Mouse (Mus musculus) intestine, embryonic 16.5 days (tissue): ENCODE measurements around the gene Camk1g. TPM values are rescaled to one million over a fixed set of nuclear protein-coding genes. Genes with fewer than 3 reads are reported as not detected.

Source experiments
- ATAC-seq: fragments of 200-750 bp; cut with Nextera tagmentation; 2 replicates; pipeline ENCODE4 v1.8.0; 2017; ENCODE audit warnings: moderate TSS enrichment, moderate library complexity
- H3K27ac ChIP-seq: fragments of 300-500 bp; sonication (generic); 2 replicates; pipeline ENCODE4 v1.5.1; 2014; ENCODE audit warnings: mild to moderate bottlenecking, low read length
- H3K27me3 ChIP-seq: fragments of 300-500 bp; sonication (generic); replicated peaks from 2 replicates; pipeline ENCODE4 v1.6.1; 2014; ENCODE audit warnings: low read length, control low read depth, mixed read lengths; ENCODE audit not compliant: control insufficient read depth, insufficient read depth
- H3K36me3 ChIP-seq: fragments of 300-500 bp; sonication (generic); 2 replicates; pipeline ENCODE4 v1.6.1; 2014; ENCODE audit warnings: low read length, control low read depth; ENCODE audit not compliant: control insufficient read depth, insufficient read depth
- H3K4me1 ChIP-seq: fragments of 300-500 bp; sonication (generic); 2 replicates; pipeline ENCODE4 v1.6.1; 2014; ENCODE audit warnings: low read length, control low read depth, mixed read lengths; ENCODE audit not compliant: control insufficient read depth, insufficient read depth
- H3K4me2 ChIP-seq: fragments of 300-500 bp; sonication (generic); 2 replicates; pipeline ENCODE4 v1.6.1; 2014; ENCODE audit warnings: low read depth, low read length, control low read depth
- H3K4me3 ChIP-seq: fragments of 300-500 bp; sonication (generic); 2 replicates; pipeline ENCODE4 v1.5.1; 2014; ENCODE audit warnings: mild to moderate bottlenecking, low read length
- H3K9ac ChIP-seq: fragments of 300-500 bp; sonication (generic); 2 replicates; pipeline ENCODE4 v1.6.1; 2014; ENCODE audit warnings: low read depth, low read length
- H3K9me3 ChIP-seq: fragments of 300-500 bp; sonication (generic); 2 replicates; pipeline ENCODE4 v1.6.1; 2016; ENCODE audit warnings: low read length, control low read depth; ENCODE audit not compliant: control insufficient read depth
- WGBS: fragments of 180-500 bp; shearing (Covaris S2); extraction: QIAGEN DNeasy Blood & Tissue Kit; methylation state at CpG from one replicate; pipeline ENCODE4 v1.1.7; 2014; 5-methylcytosine and 5-hydroxymethylcytosine counted together
- polyA plus RNA-seq: library from polyadenylated mRNA; unstranded; fragments of >200 nt; fragmentation: Nextera tagmentation; extraction: Ambion mirVana; gene quantifications from 2 replicates; pipeline ENCODE4 v1.2.1, GENCODE M21; 2015

The Camk1g gene
- polyA plus RNA-seq, 1 experiment from 2014 or later: 4.7 TPM

DNA sequence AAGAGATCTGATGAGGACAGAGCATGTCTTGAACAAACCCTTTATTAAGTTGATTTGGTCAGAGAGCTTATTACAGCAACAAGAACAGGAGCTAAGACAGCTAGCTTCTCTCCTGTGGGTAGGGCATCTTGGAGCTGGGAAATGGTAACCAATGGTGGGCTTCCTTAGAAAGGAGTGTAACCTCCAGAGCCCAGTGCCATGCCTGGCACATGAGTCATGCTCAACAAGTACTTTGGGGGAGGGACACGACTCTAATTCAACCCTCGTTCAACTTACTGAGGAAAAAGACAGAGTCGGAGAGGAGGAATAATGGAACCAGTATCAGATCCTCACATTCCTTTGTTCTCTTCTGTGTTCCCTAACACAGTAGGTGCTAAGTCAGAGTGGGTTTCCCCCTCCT is 50.4 kb downstream of the Camk1g start:
- Histone ChIP-seq H3K27ac (no peak overlapping the region), H3K4me2 (no peak overlapping the region), H3K36me3 (no peaks in the 10 kb centered on the region), H3K4me1 (peaks cover 10% of the 10 kb centered on the region; the same call in 1 of the 2 replicates), H3K9ac (no peak overlapping the region), H3K4me3 (no peak overlapping the region), H3K9me3 (no peaks in the 10 kb centered on the region), H3K27me3 (no peaks in the 10 kb centered on the region)
- ATAC-seq: no peak
- 71% methylated on average over 3 of the region's 3 CpGs for whole genome bisulfite sequencing

DNA sequence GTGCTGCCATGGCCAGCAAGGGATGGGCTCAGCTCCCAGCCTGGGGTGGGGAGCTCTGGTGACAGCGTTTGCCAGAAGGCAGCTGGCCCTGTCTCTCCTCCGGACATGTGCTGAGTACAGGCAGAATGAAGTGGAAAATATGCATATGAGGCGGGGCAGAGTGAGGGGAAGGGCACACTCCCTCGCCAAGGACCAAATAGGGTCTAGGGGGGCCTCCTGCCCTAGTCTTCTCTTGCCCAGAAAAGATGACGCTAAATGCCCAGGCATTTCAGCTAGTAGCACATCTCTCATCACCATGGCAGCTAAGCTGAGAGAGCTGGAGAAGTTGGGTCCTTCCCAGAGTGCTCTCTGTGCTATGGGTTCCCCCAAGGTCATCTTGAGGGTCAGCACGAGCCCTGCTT is 52.9 kb downstream of the Camk1g start:
- 41% methylated on average over 6 of the region's 6 CpGs for WGBS
- Histone ChIP-seq H3K27me3 (no peaks in the 10 kb centered on the region), H3K9ac (no peak overlapping the region), H3K36me3 (no peaks in the 10 kb centered on the region), H3K4me2 (no peak overlapping the region), H3K4me3 (no peak overlapping the region), H3K9me3 (no peaks in the 10 kb centered on the region), H3K4me1 (peaks cover 10% of the 10 kb centered on the region; the same call in 1 of the 2 replicates), H3K27ac (peak overlapping the region; percentile 57)
- peak; percentile 63 for ATAC-seq

DNA sequence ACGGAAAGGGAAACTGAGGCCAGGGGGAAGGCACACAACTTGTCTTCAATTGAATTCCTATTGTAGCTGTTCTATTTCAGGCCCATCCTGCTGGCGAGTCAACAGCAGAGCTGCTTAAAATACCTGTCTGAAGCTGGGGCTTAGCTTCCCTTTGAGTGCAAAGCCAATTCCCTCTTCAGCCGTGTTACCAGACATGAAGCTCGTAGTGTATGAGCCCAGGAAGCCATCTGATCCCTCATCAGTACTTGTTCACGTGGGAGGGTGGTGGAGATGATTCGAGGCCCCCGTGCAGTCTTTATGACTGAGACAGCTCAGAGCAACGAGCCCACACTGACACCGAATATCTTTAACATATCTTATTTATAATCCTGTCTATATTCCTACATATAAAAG is 53.7 kb downstream of the Camk1g start:
- 67% methylated on average over 9 of the region's 9 CpGs for WGBS
- H3K9ac ChIP-seq: no peak overlapping the region
- H3K27ac ChIP-seq: peak overlapping the region; percentile 84
- H3K36me3 ChIP-seq: no peaks in the 10 kb centered on the region
- H3K9me3 ChIP-seq: no peaks in the 10 kb centered on the region
- no peaks in the 10 kb centered on the region for H3K27me3 ChIP-seq
- no peak overlapping the region for H3K4me2 ChIP-seq
- H3K4me1 ChIP-seq: peaks cover 14% of the 10 kb centered on the region; the same call in 1 of the 2 replicates
- no peak overlapping the region for H3K4me3 ChIP-seq
- ATAC-seq: peak; percentile 9; the same call in 1 of the 2 replicates

DNA sequence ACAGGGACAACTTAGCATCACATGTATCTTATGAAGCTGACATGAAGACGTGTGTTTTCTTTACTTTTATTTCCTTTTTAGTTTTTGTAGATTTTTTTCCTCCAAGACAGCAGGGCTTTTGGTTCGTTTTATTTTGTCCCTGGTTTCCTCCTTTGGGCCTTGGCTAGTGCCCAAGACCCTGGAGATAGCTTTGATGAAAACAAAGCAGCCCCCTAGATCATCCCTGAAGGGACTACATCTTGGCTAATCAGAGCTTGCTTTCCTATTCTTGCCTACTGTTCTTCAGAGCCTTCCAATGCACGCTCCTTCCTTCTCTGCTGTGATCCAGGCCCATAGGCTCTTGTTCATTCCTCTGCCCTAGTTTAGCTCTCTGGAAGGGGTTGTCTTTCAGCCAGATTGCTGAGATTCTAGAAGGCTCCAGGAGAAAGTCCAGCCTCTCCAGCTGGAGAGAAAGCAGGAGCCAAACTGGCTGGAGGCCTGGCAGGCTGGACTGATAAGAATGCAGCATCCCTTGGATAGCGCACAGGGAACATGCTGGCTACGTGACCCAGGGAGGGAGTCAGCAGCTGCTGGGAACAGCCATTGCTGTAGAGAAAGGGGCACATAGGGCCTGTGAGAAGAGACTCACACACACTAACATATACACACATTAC is 54.3 kb downstream of the Camk1g start:
- no peak overlapping the region for H3K4me3 ChIP-seq
- H3K27me3 ChIP-seq: no peaks in the 10 kb centered on the region
- H3K36me3 ChIP-seq: no peaks in the 10 kb centered on the region
- 51% methylated on average over 5 of the region's 5 CpGs for WGBS
- H3K27ac ChIP-seq: peak overlapping the region; percentile 84
- H3K9ac ChIP-seq: no peak overlapping the region
- no peak overlapping the region for H3K4me2 ChIP-seq
- peak; percentile 90 for ATAC-seq
- H3K4me1 ChIP-seq: peaks cover 14% of the 10 kb centered on the region; the same call in 1 of the 2 replicates
- H3K9me3 ChIP-seq: no peaks in the 10 kb centered on the region

DNA sequence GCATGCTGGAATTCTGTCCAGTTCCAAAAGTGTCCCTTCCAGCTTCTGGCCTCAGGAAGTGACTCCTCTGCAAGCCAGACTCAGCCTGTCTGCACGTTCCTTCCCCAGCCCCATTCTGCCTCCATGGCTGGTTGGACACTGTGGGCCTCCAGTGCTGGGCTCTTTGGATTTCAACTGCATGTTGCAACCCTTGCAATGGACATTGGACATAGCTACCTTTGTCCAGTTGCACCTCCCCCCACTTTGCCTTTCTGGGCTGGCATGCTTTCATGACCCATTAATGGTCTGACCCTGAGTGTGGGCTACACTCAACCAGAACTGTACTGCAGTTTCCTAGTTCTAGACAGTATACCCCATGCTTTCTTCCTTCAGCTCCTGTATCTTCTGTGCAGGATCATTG is 58.5 kb downstream of the Camk1g start:
- ATAC-seq: no peak
- WGBS: 81% methylated on average over 1 of the region's 1 CpGs

DNA sequence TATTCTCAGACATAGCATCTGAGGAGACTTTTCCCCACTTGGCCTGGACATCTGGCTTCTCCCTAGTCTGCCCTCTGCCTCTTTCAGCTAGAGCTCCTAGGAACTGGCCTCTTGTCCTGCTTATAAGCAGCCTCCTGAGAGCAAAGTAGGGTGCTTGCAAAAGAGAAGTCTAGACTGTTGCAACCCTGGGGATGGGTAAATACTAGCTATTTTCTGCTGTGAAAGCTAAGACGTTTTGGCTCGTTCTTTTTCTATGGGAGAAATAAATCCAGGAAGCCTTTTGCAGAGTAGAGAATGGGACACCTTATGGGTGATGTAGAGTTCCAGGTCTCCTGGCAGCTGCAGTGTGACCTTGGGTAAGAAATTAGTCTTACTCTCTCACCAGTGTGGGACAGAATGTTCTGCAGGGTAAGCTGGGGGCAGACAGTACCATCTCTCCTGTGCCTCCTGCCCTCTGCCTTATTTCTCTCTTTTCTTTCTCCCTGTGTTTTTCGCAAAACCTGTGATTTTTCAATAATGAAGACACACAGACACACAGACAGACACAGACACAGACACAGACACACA is 59.5 kb downstream of the Camk1g start:
- WGBS: 84% methylated on average over 3 of the region's 3 CpGs
- H3K4me1 ChIP-seq: 0 out of 2 replicates have a peak, but pooled peaks cover 4% of the 10 kb centered on the region
- H3K36me3 ChIP-seq: no peaks in the 10 kb centered on the region
- no peak overlapping the region for H3K4me3 ChIP-seq
- no peak overlapping the region for H3K9ac ChIP-seq
- ATAC-seq: no peak
- no peaks in the 10 kb centered on the region for H3K27me3 ChIP-seq
- no peaks in the 10 kb centered on the region for H3K9me3 ChIP-seq
- no peak overlapping the region for H3K27ac ChIP-seq
- no peak overlapping the region for H3K4me2 ChIP-seq

More for the DNA sequence above, 58.5 kb downstream of the Camk1g start:
- Histone ChIP-seq H3K9ac (no peak overlapping the region), H3K4me3 (no peak overlapping the region), H3K4me1 (0 out of 2 replicates have a peak, but pooled peaks cover 10% of the 10 kb centered on the region), H3K9me3 (no peaks in the 10 kb centered on the region), H3K36me3 (no peaks in the 10 kb centered on the region), H3K27me3 (no peaks in the 10 kb centered on the region), H3K27ac (no peak overlapping the region), H3K4me2 (no peak overlapping the region)

DNA sequence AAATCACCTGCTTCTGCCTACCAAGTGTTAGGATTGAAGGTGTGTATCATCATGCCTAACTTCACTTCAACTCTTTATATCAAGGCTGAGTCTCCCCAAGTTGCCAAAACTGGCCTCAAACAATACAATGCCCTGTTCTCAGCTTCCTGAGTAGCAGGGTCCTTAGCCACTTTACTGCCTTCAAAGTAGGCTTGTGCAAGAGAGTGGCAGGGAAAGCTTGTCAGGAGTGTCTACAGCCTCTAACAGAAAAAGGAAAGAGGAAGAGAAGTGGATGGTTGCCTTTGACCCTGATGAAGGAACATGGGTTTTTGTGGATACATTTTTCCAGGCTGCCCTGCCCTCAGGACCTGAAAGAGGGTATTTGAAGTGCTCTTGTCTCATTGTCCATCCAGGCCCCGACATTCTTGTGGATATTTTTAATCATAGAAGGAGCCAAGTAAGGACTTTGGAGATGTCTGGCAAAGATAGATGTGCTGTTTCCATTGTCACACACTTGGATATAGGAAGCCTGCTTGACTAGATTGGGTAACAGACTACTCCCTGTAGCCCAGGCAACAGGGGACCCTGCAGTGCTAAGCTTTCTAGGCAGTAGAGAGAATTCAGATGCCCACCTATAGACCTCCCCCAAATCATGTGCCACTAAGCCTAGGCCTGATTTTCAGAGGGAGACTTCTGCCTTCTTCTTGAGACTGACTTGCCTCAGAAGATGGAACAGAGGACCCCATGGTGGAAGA is 60.1 kb downstream of the Camk1g start:
- Histone ChIP-seq H3K27me3 (no peaks in the 10 kb centered on the region), H3K36me3 (no peaks in the 10 kb centered on the region), H3K9me3 (no peaks in the 10 kb centered on the region), H3K9ac (no peak overlapping the region), H3K4me2 (no peak overlapping the region), H3K4me3 (no peak overlapping the region), H3K27ac (no peak overlapping the region), H3K4me1 (0 out of 2 replicates have a peak, but pooled peaks cover 4% of the 10 kb centered on the region)
- 85% methylated on average over 1 of the region's 1 CpGs for WGBS
- no peak for ATAC-seq

DNA sequence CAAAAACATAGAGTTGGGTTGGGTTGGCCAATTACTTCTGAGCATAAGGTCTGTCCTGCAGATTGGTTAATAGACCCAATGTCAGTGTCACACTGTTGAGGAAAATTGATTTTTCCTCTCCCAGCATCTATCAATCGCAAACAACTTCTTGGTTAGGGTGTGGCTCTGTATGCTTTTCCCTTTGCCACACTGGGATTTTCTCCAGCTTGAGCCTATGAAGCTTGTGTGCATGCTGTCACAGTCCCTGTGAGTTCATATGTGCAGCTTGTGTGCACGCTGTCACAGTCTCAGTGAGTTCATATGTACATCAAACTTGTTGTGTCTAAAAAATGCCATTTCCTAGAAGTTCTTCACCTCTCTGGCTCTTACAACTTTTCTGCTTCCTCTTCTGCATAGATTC is 63.3 kb downstream of the Camk1g start:
- H3K9ac ChIP-seq: no peak overlapping the region
- no peaks in the 10 kb centered on the region for H3K27me3 ChIP-seq
- H3K36me3 ChIP-seq: no peaks in the 10 kb centered on the region
- no peak for ATAC-seq
- no peak overlapping the region for H3K27ac ChIP-seq
- no peak overlapping the region for H3K4me3 ChIP-seq
- 85% methylated on average over 2 of the region's 2 CpGs for WGBS
- H3K4me2 ChIP-seq: no peak overlapping the region
- peaks cover 10% of the 10 kb centered on the region; the same call in 1 of the 2 replicates for H3K4me1 ChIP-seq
- H3K9me3 ChIP-seq: no peaks in the 10 kb centered on the region

DNA sequence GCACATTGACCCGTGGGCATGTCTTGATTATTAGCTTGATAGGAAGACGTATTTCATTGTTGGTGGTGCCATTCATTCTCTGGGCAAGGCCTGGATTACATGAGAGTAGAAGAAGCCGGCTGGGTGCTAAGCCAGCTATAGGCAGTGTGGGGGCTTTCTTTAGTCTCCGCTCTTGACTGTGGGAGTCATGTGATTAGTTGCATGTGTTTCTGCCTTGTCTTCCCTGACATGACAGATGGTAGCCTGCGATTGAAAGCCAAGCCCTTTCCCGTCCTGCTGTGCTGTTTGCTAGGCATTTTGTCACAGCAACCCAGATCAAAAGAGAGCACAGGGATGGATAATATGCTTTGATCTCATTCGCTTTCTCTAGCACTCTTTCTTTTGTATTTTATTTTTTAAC is 64.7 kb downstream of the Camk1g start:
- no peak overlapping the region for H3K27ac ChIP-seq
- no peaks in the 10 kb centered on the region for H3K36me3 ChIP-seq
- peaks cover 15% of the 10 kb centered on the region; the same call in 1 of the 2 replicates for H3K4me1 ChIP-seq
- 53% methylated on average over 7 of the region's 7 CpGs for WGBS
- no peak for ATAC-seq
- no peaks in the 10 kb centered on the region for H3K9me3 ChIP-seq
- H3K27me3 ChIP-seq: no peaks in the 10 kb centered on the region
- no peak overlapping the region for H3K9ac ChIP-seq
- H3K4me3 ChIP-seq: no peak overlapping the region
- H3K4me2 ChIP-seq: no peak overlapping the region
